Mouse (Mus musculus): ENCODE measurements at regions not wholly inside any gene's neighbourhood (a gene's known extent, or its start where the extent isn't known, plus 50 kb on each side); places are given as distances from the start of the nearest gene placed in this dataset.

- no peak for ATAC-seq (ENCODE audit: insufficient number of reproducible peaks, low FRiP score)
- Histone ChIP-seq H3K9me3 (replicated peaks) (no peaks in the 10 kb centered on the region), H3K27ac (ENCODE audit: poor library complexity, severe bottlenecking) (no peak overlapping the region), H3K9ac (no peak overlapping the region), H3K27me3 (replicated peaks) (no peaks in the 10 kb centered on the region), H3K36me3 (no peaks in the 10 kb centered on the region), H3K4me2 (no peak overlapping the region), H3K4me1 (replicated peaks) (no peaks in the 10 kb centered on the region), H3K4me3 (no peak overlapping the region)
- WGBS: 46% methylated on average over 2 of the region's 2 CpGs
Observed at GRCm38 (mm10) chr14:98728863-98729262, 265.3 kb downstream of the Rpl36a-ps1 start.

DNA sequence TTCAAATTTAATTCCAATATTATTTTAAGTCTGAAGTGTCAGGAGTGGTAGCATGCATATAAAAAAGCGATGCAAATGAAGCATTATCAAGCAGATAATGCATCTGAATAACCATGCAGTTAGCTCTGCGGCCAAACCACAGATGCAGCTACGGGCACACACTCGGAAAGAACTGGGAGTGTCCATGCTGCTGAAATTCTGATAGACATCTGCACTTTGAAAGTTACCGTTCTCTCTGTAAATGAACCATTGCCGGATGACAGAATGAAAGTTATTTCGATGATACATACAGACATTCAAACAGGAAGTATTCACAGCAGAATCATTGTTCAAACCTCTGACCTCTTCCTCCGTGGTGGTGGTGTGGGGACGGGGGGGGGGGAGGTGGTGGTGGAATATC lies 271.6 kb downstream of the Rpl36a-ps1 start:
- Histone ChIP-seq H3K9me3 (replicated peaks) (no peaks in the 10 kb centered on the region), H3K36me3 (no peaks in the 10 kb centered on the region), H3K4me1 (replicated peaks) (no peaks in the 10 kb centered on the region), H3K4me3 (no peak overlapping the region), H3K4me2 (no peak overlapping the region), H3K27ac (ENCODE audit: poor library complexity, severe bottlenecking) (no peak overlapping the region), H3K27me3 (replicated peaks) (no peaks in the 10 kb centered on the region), H3K9ac (no peak overlapping the region)
- no peak for ATAC-seq (ENCODE audit: insufficient number of reproducible peaks, low FRiP score)
- 76% methylated on average over 9 of the region's 9 CpGs for WGBS

DNA sequence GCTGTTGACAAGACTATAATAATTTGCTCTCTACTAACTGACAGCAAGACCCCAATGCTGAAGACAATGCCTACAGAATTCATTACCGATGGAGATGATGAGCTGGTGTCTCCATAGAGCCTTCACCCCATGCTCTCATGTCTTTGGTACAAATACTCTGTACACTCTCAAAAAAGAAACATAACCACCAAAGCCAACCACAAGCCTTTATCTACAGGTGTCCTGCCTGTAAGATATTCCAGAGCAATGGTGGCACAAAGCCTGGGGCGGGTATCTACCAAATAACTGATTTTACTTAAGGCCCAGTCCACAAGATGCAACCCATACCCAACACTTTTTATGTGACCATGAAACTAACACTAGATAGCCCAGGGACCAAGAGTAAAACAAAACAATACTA lies 273.1 kb downstream of the Rpl36a-ps1 start:
- Histone ChIP-seq H3K4me1 (replicated peaks) (no peaks in the 10 kb centered on the region), H3K9me3 (replicated peaks) (no peaks in the 10 kb centered on the region), H3K9ac (no peak overlapping the region), H3K4me2 (no peak overlapping the region), H3K27ac (ENCODE audit: poor library complexity, severe bottlenecking) (no peak overlapping the region), H3K27me3 (replicated peaks) (no peaks in the 10 kb centered on the region), H3K4me3 (no peak overlapping the region), H3K36me3 (no peaks in the 10 kb centered on the region)
- WGBS: 86% methylated on average over 2 of the region's 2 CpGs
- ATAC-seq (ENCODE audit: insufficient number of reproducible peaks, low FRiP score): no peak

- no peaks in the 10 kb centered on the region for H3K9me3 ChIP-seq (replicated peaks)
- H3K27ac ChIP-seq (ENCODE audit: poor library complexity, severe bottlenecking): no peak overlapping the region
- H3K36me3 ChIP-seq: no peaks in the 10 kb centered on the region
- 77% methylated on average over 2 of the region's 2 CpGs for WGBS
- no peak overlapping the region for H3K4me2 ChIP-seq
- H3K4me3 ChIP-seq: no peak overlapping the region
- H3K9ac ChIP-seq: no peak overlapping the region
- no peak for ATAC-seq (ENCODE audit: insufficient number of reproducible peaks, low FRiP score)
- no peaks in the 10 kb centered on the region for H3K27me3 ChIP-seq (replicated peaks)
- peaks cover 13% of the 10 kb centered on the region for H3K4me1 ChIP-seq (replicated peaks)
Observed at GRCm38 (mm10) chr14:98708045-98708444, 286.1 kb downstream of the Rpl36a-ps1 start.

GRCm38 (mm10) chr14:98707574-98707973 lies 286.5 kb downstream of the Rpl36a-ps1 start:
- whole genome bisulfite sequencing: 84% methylated on average over 4 of the region's 4 CpGs
- no peaks in the 10 kb centered on the region for H3K9me3 ChIP-seq (replicated peaks)
- no peaks in the 10 kb centered on the region for H3K36me3 ChIP-seq

GRCm38 (mm10) chr14:98703289-98703688 lies 290.8 kb downstream of the Rpl36a-ps1 start:
- no peak overlapping the region for H3K27ac ChIP-seq (ENCODE audit: poor library complexity, severe bottlenecking)
- ATAC-seq (ENCODE audit: insufficient number of reproducible peaks, low FRiP score): 0 out of 2 replicates have a peak, but pooled peaks have one; percentile 51
- 25% methylated on average over 6 of the region's 6 CpGs for WGBS

More at GRCm38 (mm10) chr14:98707574-98707973, 286.5 kb downstream of the Rpl36a-ps1 start:
- peaks cover 15% of the 10 kb centered on the region for H3K4me1 ChIP-seq (replicated peaks)
- ATAC-seq (ENCODE audit: insufficient number of reproducible peaks, low FRiP score): no peak
- H3K27me3 ChIP-seq (replicated peaks): no peaks in the 10 kb centered on the region
- H3K4me3 ChIP-seq: no peak overlapping the region
- H3K4me2 ChIP-seq: no peak overlapping the region
- no peak overlapping the region for H3K9ac ChIP-seq
- no peak overlapping the region for H3K27ac ChIP-seq (ENCODE audit: poor library complexity, severe bottlenecking)

GRCm38 (mm10) chr14:98656533-98656932 lies 337.6 kb downstream of the Rpl36a-ps1 start:
- H3K4me2 ChIP-seq: no peak overlapping the region
- H3K27ac ChIP-seq (ENCODE audit: poor library complexity, severe bottlenecking): no peak overlapping the region
- no peak overlapping the region for H3K4me3 ChIP-seq
- 80% methylated on average over 4 of the region's 4 CpGs for whole genome bisulfite sequencing
- no peaks in the 10 kb centered on the region for H3K27me3 ChIP-seq (replicated peaks)
- H3K4me1 ChIP-seq (replicated peaks): no peaks in the 10 kb centered on the region
- no peaks in the 10 kb centered on the region for H3K9me3 ChIP-seq (replicated peaks)
- H3K36me3 ChIP-seq: no peaks in the 10 kb centered on the region
- ATAC-seq (ENCODE audit: insufficient number of reproducible peaks, low FRiP score): no peak
- H3K9ac ChIP-seq: no peak overlapping the region

More at GRCm38 (mm10) chr14:98703289-98703688, 290.8 kb downstream of the Rpl36a-ps1 start:
- Histone ChIP-seq H3K4me3 (no peak overlapping the region), H3K9ac (no peak overlapping the region), H3K27me3 (replicated peaks) (no peaks in the 10 kb centered on the region), H3K9me3 (replicated peaks) (no peaks in the 10 kb centered on the region), H3K36me3 (no peaks in the 10 kb centered on the region), H3K4me2 (no peak overlapping the region), H3K4me1 (replicated peaks) (peaks cover 11% of the 10 kb centered on the region)

GRCm38 (mm10) chr14:98654191-98654809 lies 339.8 kb downstream of the Rpl36a-ps1 start:
- no peak overlapping the region for H3K4me2 ChIP-seq
- H3K27me3 ChIP-seq (replicated peaks): no peaks in the 10 kb centered on the region
- H3K36me3 ChIP-seq: no peaks in the 10 kb centered on the region
- H3K9ac ChIP-seq: no peak overlapping the region
- H3K9me3 ChIP-seq (replicated peaks): no peaks in the 10 kb centered on the region
- H3K4me3 ChIP-seq: no peak overlapping the region
- 79% methylated on average over 6 of the region's 6 CpGs for WGBS
- H3K4me1 ChIP-seq (replicated peaks): no peaks in the 10 kb centered on the region
- no peak for ATAC-seq (ENCODE audit: insufficient number of reproducible peaks, low FRiP score)
- H3K27ac ChIP-seq (ENCODE audit: poor library complexity, severe bottlenecking): no peak overlapping the region

GRCm38 (mm10) chr14:98651221-98651620 lies 342.9 kb downstream of the Rpl36a-ps1 start:
- Histone ChIP-seq H3K27me3 (replicated peaks) (no peaks in the 10 kb centered on the region), H3K4me3 (no peak overlapping the region), H3K27ac (ENCODE audit: poor library complexity, severe bottlenecking) (no peak overlapping the region), H3K4me2 (no peak overlapping the region), H3K4me1 (replicated peaks) (no peaks in the 10 kb centered on the region), H3K36me3 (no peaks in the 10 kb centered on the region), H3K9ac (no peak overlapping the region), H3K9me3 (replicated peaks) (no peaks in the 10 kb centered on the region)
- 78% methylated on average over 6 of the region's 6 CpGs for WGBS
- no peak for ATAC-seq (ENCODE audit: insufficient number of reproducible peaks, low FRiP score)

- no peak for ATAC-seq (ENCODE audit: insufficient number of reproducible peaks, low FRiP score)
- Histone ChIP-seq H3K4me2 (no peak overlapping the region), H3K4me1 (replicated peaks) (no peaks in the 10 kb centered on the region), H3K9me3 (replicated peaks) (no peaks in the 10 kb centered on the region), H3K9ac (no peak overlapping the region), H3K27ac (ENCODE audit: poor library complexity, severe bottlenecking) (no peak overlapping the region), H3K27me3 (replicated peaks) (no peaks in the 10 kb centered on the region), H3K36me3 (no peaks in the 10 kb centered on the region), H3K4me3 (no peak overlapping the region)
- 73% methylated on average over 4 of the region's 4 CpGs for WGBS
Observed at GRCm38 (mm10) chr14:98650520-98650919, 343.6 kb downstream of the Rpl36a-ps1 start.

- Histone ChIP-seq H3K4me3 (no peak overlapping the region), H3K9ac (no peak overlapping the region), H3K27me3 (replicated peaks) (no peaks in the 10 kb centered on the region), H3K4me1 (replicated peaks) (no peaks in the 10 kb centered on the region), H3K4me2 (no peak overlapping the region), H3K9me3 (replicated peaks) (no peaks in the 10 kb centered on the region), H3K27ac (ENCODE audit: poor library complexity, severe bottlenecking) (no peak overlapping the region), H3K36me3 (no peaks in the 10 kb centered on the region)
- 71% methylated on average over 4 of the region's 4 CpGs for WGBS
- ATAC-seq (ENCODE audit: insufficient number of reproducible peaks, low FRiP score): no peak
Observed at GRCm38 (mm10) chr14:98647614-98648013, 346.5 kb downstream of the Rpl36a-ps1 start.

- H3K4me3 ChIP-seq: no peak overlapping the region
- H3K27me3 ChIP-seq (replicated peaks): no peaks in the 10 kb centered on the region
- ATAC-seq (ENCODE audit: insufficient number of reproducible peaks, low FRiP score): no peak
- WGBS: 62% methylated on average over 1 of the region's 1 CpGs
- no peaks in the 10 kb centered on the region for H3K9me3 ChIP-seq (replicated peaks)
- H3K36me3 ChIP-seq: no peaks in the 10 kb centered on the region
- no peaks in the 10 kb centered on the region for H3K4me1 ChIP-seq (replicated peaks)
- no peak overlapping the region for H3K9ac ChIP-seq
- no peak overlapping the region for H3K4me2 ChIP-seq
- no peak overlapping the region for H3K27ac ChIP-seq (ENCODE audit: poor library complexity, severe bottlenecking)
Observed at GRCm38 (mm10) chr14:98643756-98644155, 350.4 kb downstream of the Rpl36a-ps1 start.
